Mouse (Mus musculus) kidney, embryonic 14.5 days (tissue): ENCODE measurements around the gene Prr14. TPM values are rescaled to one million over a fixed set of nuclear protein-coding genes. Genes with fewer than 3 reads are reported as not detected.
"Not testable (repeated sequence)": the region's sequence is repeated elsewhere in the genome, so short reads cannot be mapped to it uniquely, and the experiment has no call there.

Source experiments
- ATAC-seq: fragments of 200-750 bp; cut with Nextera tagmentation; 2 replicates; pipeline ENCODE4 v1.8.0; 2017; ENCODE audit warnings: moderate number of reproducible peaks, mild to moderate bottlenecking, moderate TSS enrichment, moderate library complexity; ENCODE audit not compliant: low FRiP score, low TSS enrichment
- H3K27ac ChIP-seq: fragments of 300-500 bp; sonication (generic); 2 replicates; pipeline ENCODE4 v1.5.1; 2014; ENCODE audit warnings: low read depth, mild to moderate bottlenecking, low read length, moderate library complexity, mixed read lengths
- H3K27me3 ChIP-seq: fragments of 300-500 bp; sonication (generic); 2 replicates; pipeline ENCODE4 v1.6.1; 2014; ENCODE audit warnings: mild to moderate bottlenecking, low read length; ENCODE audit not compliant: control insufficient read depth, insufficient read depth
- H3K36me3 ChIP-seq: fragments of 300-500 bp; sonication (generic); 2 replicates; pipeline ENCODE4 v1.6.1; 2014; ENCODE audit warnings: low read length, mixed read lengths; ENCODE audit not compliant: control insufficient read depth, insufficient read depth
- H3K4me1 ChIP-seq: fragments of 300-500 bp; sonication (generic); 2 replicates; pipeline ENCODE4 v1.6.1; 2014; ENCODE audit warnings: low read length, mixed read lengths; ENCODE audit not compliant: control insufficient read depth, insufficient read depth
- H3K4me2 ChIP-seq: fragments of 300-500 bp; sonication (generic); replicated peaks from 2 replicates; pipeline ENCODE4 v1.6.1; 2014; ENCODE audit warnings: low read depth, mild to moderate bottlenecking, low read length
- H3K4me3 ChIP-seq: fragments of 300-500 bp; sonication (generic); 2 replicates; pipeline ENCODE4 v1.5.1; 2014; ENCODE audit warnings: mild to moderate bottlenecking, low read length
- H3K9ac ChIP-seq: fragments of 300-500 bp; sonication (generic); 2 replicates; pipeline ENCODE4 v1.6.1; 2014; ENCODE audit warnings: low read depth, mild to moderate bottlenecking, low read length, moderate library complexity
- H3K9me3 ChIP-seq: fragments of 300-500 bp; sonication (generic); 2 replicates; pipeline ENCODE4 v1.6.1; 2016; ENCODE audit warnings: low read length; ENCODE audit not compliant: control insufficient read depth
- WGBS: fragments of 180-500 bp; shearing (Covaris S2); extraction: QIAGEN DNeasy Blood & Tissue Kit; methylation state at CpG from one replicate; pipeline ENCODE4 v1.1.7; 2014; 5-methylcytosine and 5-hydroxymethylcytosine counted together
- polyA plus RNA-seq: library from polyadenylated mRNA; unstranded; fragments of >200 nt; fragmentation: Nextera tagmentation; extraction: Ambion mirVana; gene quantifications from 2 replicates; pipeline ENCODE4 v1.2.1, GENCODE M21; 2014

The Prr14 gene
- polyA plus RNA-seq, 1 experiment from 2014 or later: 48.4 TPM

- 90% methylated on average over 3 of the region's 3 CpGs for WGBS
- no peaks in the 10 kb centered on the region for H3K9me3 ChIP-seq
- peaks cover 51% of the 10 kb centered on the region for H3K36me3 ChIP-seq
These were observed 32.4 kb downstream of the Prr14 start for GRCm38 (mm10) chr7:127491846-127492245.

DNA sequence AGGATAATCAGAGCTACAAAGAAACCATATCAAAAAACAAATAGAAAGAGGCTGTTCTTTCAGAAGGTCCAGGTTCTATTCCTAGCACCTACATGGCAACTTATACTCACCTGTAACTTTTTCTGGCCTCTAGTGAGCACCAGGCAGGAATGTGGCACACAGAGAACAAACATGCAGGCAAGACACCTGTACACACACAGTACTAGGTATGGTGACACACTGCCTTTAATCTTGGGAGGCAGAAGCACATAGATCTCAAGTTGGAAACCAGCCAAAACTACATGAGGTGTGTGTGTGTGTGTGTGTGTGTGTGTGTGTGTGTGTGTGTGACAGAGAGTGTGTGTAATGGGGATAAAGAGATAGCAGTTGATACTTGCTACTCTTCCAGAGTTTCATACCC, 35.2 kb downstream of the Prr14 start:
- Histone ChIP-seq H3K9ac (no peak overlapping the region), H3K36me3 (peaks cover 26% of the 10 kb centered on the region), H3K4me2 (no peak overlapping the region), H3K27ac (no peak overlapping the region), H3K4me1 (no peaks in the 10 kb centered on the region), H3K9me3 (no peaks in the 10 kb centered on the region), H3K4me3 (no peak overlapping the region), H3K27me3 (no peaks in the 10 kb centered on the region)
- no peak for ATAC-seq

More at GRCm38 (mm10) chr7:127491846-127492245, 32.4 kb downstream of the Prr14 start:
- no peak overlapping the region for H3K4me3 ChIP-seq
- no peaks in the 10 kb centered on the region for H3K4me1 ChIP-seq
- no peak overlapping the region for H3K27ac ChIP-seq
- no peak overlapping the region for H3K4me2 ChIP-seq
- no peak for ATAC-seq
- H3K9ac ChIP-seq: no peak overlapping the region
- H3K27me3 ChIP-seq: no peaks in the 10 kb centered on the region

- Histone ChIP-seq H3K9ac (no peak overlapping the region), H3K4me1 (no peaks in the 10 kb centered on the region), H3K4me2 (no peak overlapping the region), H3K4me3 (no peak overlapping the region), H3K9me3 (no peaks in the 10 kb centered on the region), H3K36me3 (no peaks in the 10 kb centered on the region; the same call in 1 of the 2 replicates), H3K27me3 (no peaks in the 10 kb centered on the region), H3K27ac (no peak overlapping the region)
- WGBS: 77% methylated on average over 2 of the region's 2 CpGs
- no peak for ATAC-seq
These were observed 38.0 kb downstream of the Prr14 start for GRCm38 (mm10) chr7:127497382-127497781.

- Histone ChIP-seq H3K36me3 (no peaks in the 10 kb centered on the region), H3K4me2 (no peak overlapping the region), H3K9ac (no peak overlapping the region), H3K27me3 (no peaks in the 10 kb centered on the region), H3K4me1 (no peaks in the 10 kb centered on the region), H3K4me3 (no peak overlapping the region), H3K27ac (no peak overlapping the region), H3K9me3 (no peaks in the 10 kb centered on the region)
- WGBS: 34% methylated on average over 3 of the region's 3 CpGs
- ATAC-seq: 0 out of 2 replicates have a peak, but pooled peaks have one; percentile 51
These were observed 39.0 kb downstream of the Prr14 start for GRCm38 (mm10) chr7:127498407-127498806.

GRCm38 (mm10) chr7:127508291-127508690, 48.9 kb downstream of the Prr14 start:
- 97% methylated on average over 3 of the region's 3 CpGs for WGBS
- H3K27me3 ChIP-seq: no peaks in the 10 kb centered on the region
- H3K9ac ChIP-seq: no peak overlapping the region
- ATAC-seq: no peak
- no peak overlapping the region for H3K4me3 ChIP-seq
- no peaks in the 10 kb centered on the region for H3K36me3 ChIP-seq
- no peak overlapping the region for H3K4me2 ChIP-seq
- H3K4me1 ChIP-seq: no peaks in the 10 kb centered on the region
- no peak overlapping the region for H3K27ac ChIP-seq
- H3K9me3 ChIP-seq: no peaks in the 10 kb centered on the region

- not testable (repeated sequence) for H3K36me3 ChIP-seq, H3K4me3 ChIP-seq
- WGBS: 83% methylated on average over 3 of the region's 4 CpGs
These were observed 50.4 kb downstream of the Prr14 start for GRCm38 (mm10) chr7:127509830-127510229.

DNA sequence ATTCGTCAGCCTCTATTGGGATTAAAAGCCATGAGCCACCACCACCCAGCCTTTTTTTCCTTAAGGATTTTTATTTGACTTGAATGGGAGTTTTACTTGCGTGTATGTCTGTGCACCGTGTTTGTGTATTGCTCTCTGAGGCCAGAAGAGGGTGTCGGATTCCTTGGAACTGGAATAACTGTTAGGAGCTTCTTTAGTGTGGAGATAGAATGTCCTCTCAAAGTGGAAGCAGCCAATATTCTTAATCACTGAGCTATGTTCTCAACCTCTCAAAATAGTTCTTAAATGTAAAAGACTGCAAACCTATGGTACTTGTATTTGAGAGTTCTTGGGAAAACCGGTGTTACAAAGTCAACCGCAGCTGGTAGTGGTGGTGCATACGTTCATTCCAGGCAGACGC, 51.8 kb downstream of the Prr14 start:
- peak overlapping the region; percentile 98 for H3K27ac ChIP-seq
- H3K4me1 ChIP-seq: peaks cover 10% of the 10 kb centered on the region
- peak overlapping the region; percentile 40 for H3K4me2 ChIP-seq
- H3K9me3 ChIP-seq: no peaks in the 10 kb centered on the region
- H3K36me3 ChIP-seq: peaks cover 18% of the 10 kb centered on the region
- H3K27me3 ChIP-seq: no peaks in the 10 kb centered on the region
- no peak for ATAC-seq
- peak overlapping the region; percentile 96 for H3K9ac ChIP-seq
- peak overlapping the region; percentile 92 for H3K4me3 ChIP-seq
- WGBS: 23% methylated on average over 8 of the region's 8 CpGs

More at GRCm38 (mm10) chr7:127509830-127510229, 50.4 kb downstream of the Prr14 start:
- H3K27ac ChIP-seq, ATAC-seq, H3K27me3 ChIP-seq, H3K9ac ChIP-seq, H3K4me1 ChIP-seq, H3K4me2 ChIP-seq, H3K9me3 ChIP-seq: not testable (repeated sequence)

DNA sequence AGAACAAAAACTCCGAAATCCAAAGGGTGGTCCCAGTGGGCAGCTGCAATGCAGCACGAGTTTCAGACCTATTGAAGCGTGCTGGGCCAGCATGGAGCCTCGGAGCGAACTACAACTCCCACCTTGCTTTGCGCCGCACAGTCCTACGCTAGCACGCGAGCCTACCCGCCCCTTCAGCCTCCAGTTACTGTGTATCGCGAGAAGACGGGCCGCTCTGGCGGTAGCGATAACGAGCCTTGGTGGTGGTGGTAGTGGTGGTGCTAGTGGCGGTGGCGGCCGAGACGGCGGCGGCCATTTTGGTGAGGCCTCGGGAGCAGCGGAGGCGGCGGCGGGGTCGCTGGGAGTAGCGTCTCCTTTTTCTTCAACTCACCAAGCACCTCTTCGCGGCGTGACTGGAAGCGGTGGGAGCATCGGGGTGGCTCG, 52.4 kb downstream of the Prr14 start, which contains the start of gene Srcap:
Gene Srcap (plus strand): TSS at position 176 of the 423 bp plus-strand sequence.
- H3K27ac ChIP-seq: peak within 1 kb of the TSS; percentile 98
- peak within 1 kb of the TSS; percentile 96 for H3K9ac ChIP-seq
- peaks cover 10% of the 10 kb centered on the region for H3K4me1 ChIP-seq
- H3K4me2 ChIP-seq: peak within 1 kb of the TSS; percentile 40
- H3K4me3 ChIP-seq: peak within 1 kb of the TSS; percentile 92
- peaks cover 23% of the 10 kb centered on the region for H3K36me3 ChIP-seq
- WGBS: 1% methylated on average over 37 of the region's 37 CpGs
- H3K9me3 ChIP-seq: no peaks in the 10 kb centered on the region
- peak; percentile 97 for ATAC-seq
- no peaks in the 10 kb centered on the region for H3K27me3 ChIP-seq

- peaks cover 29% of the 10 kb centered on the region for H3K36me3 ChIP-seq
- ATAC-seq: peak; percentile 86
- H3K9me3 ChIP-seq: no peaks in the 10 kb centered on the region
- peak overlapping the region; percentile 40 for H3K4me2 ChIP-seq
- H3K27me3 ChIP-seq: no peaks in the 10 kb centered on the region
- H3K4me1 ChIP-seq: peaks cover 10% of the 10 kb centered on the region
- H3K9ac ChIP-seq: peak overlapping the region; percentile 96
- peak overlapping the region; percentile 92 for H3K4me3 ChIP-seq
- 0% methylated on average over 49 of the region's 93 CpGs for WGBS
- H3K27ac ChIP-seq: peak overlapping the region; percentile 98
These were observed 53.0 kb downstream of the Prr14 start for GRCm38 (mm10) chr7:127512231-127513015.
